ENCODE assay signal across 26 mouse cellular contexts in genomic region chr14:16372761-16373160, GRCm38 (mm10). TPM values are rescaled to one million over a fixed set of nuclear protein-coding genes. Genes with fewer than 3 reads are reported as not detected.
DNase-seq lines count a peak whose midpoint lies in the region; ATAC-seq and TF ChIP-seq lines count a peak whose summit lies in the region.
"Had no signal": no experiment of that assay in that cellular context is flagged by ENCODE, and none has a peak within 500 bp of the region (broad histone marks: within the 10 kb centered on the region; RNA-seq: fewer than 3 reads in every experiment).

No protein-coding gene starts in this region.

- H3K4me3 ChIP-seq in liver, embryonic 12.5 days: no peak overlapping the region
- H3K4me3 ChIP-seq in liver, postnatal 0 days (ENCODE audit: low read depth, low read length): no peak overlapping the region
- H3K4me3 ChIP-seq in MEL (ENCODE audit: control insufficient read depth in 1 of 2, insufficient read depth in 1 of 2, low read depth in 2 of 2, low read length in 2 of 2): no peak overlapping the region
- H3K4me3 ChIP-seq in forebrain, embryonic 14.5 days (ENCODE audit: low read depth, low read length): no peak overlapping the region
- no peak overlapping the region for H3K4me3 ChIP-seq in forebrain, embryonic 10.5 days
- H3K4me3 ChIP-seq: gastrocnemius, adult 2 months; heart, embryonic 13.5 days had no signal

- peaks cover 55% of the 10 kb centered on the region for H3K4me1 ChIP-seq in liver, embryonic 12.5 days
- H3K4me1 ChIP-seq in liver, postnatal 0 days (ENCODE audit: insufficient read depth): peaks cover 12% of the 10 kb centered on the region
- peaks cover 4 to 22% of the 10 kb centered on the region in 2 experiments; a peak in 3 of 4 replicates for H3K4me1 ChIP-seq in MEL (ENCODE audit: control insufficient read depth in 1 of 2, insufficient read depth in 2 of 2, low read length in 2 of 2)
- H3K4me1 ChIP-seq in forebrain, embryonic 14.5 days (ENCODE audit: control insufficient read depth, insufficient read depth, low read length): peaks cover 5% of the 10 kb centered on the region; the same call in 1 of the 2 replicates
- peaks cover 3% of the 10 kb centered on the region for H3K4me1 ChIP-seq in forebrain, embryonic 10.5 days

- no peaks in the 10 kb centered on the region for H3K9me3 ChIP-seq in liver, embryonic 12.5 days (replicated peaks)
- H3K9me3 ChIP-seq in liver, postnatal 0 days (ENCODE audit: low read length): no peaks in the 10 kb centered on the region
- no peaks in the 10 kb centered on the region for H3K9me3 ChIP-seq in MEL (replicated peaks; ENCODE audit: insufficient read depth, low read length)
- H3K9me3 ChIP-seq in forebrain, embryonic 14.5 days (replicated peaks; ENCODE audit: control insufficient read depth, low read length): no peaks in the 10 kb centered on the region
- H3K9me3 ChIP-seq in forebrain, embryonic 10.5 days: no peaks in the 10 kb centered on the region
- H3K9me3 ChIP-seq: heart, embryonic 13.5 days had no signal

- H3K9ac ChIP-seq in liver, embryonic 12.5 days: 0 out of 2 replicates have a peak overlapping the region, but pooled peaks have one; percentile 12
- H3K9ac ChIP-seq in liver, postnatal 0 days (replicated peaks): no peak overlapping the region
- no peak overlapping the region for H3K9ac ChIP-seq in MEL (ENCODE audit: control insufficient read depth, low read depth, low read length, poor library complexity, severe bottlenecking)
- H3K9ac ChIP-seq in forebrain, embryonic 14.5 days (ENCODE audit: low read length): no peak overlapping the region
- H3K9ac ChIP-seq: heart, embryonic 13.5 days had no signal

- peaks cover 17% of the 10 kb centered on the region for H3K36me3 ChIP-seq in liver, embryonic 12.5 days
- no peaks in the 10 kb centered on the region; the same call in 1 of the 2 replicates for H3K36me3 ChIP-seq in liver, postnatal 0 days (replicated peaks; ENCODE audit: insufficient read depth, low read length)
- peaks cover 0 to 24% of the 10 kb centered on the region in 2 experiments; a peak in 2 of 4 replicates for H3K36me3 ChIP-seq in MEL (ENCODE audit: control insufficient read depth in 1 of 2, insufficient read depth in 2 of 2, low read length in 2 of 2)
- no peaks in the 10 kb centered on the region for H3K36me3 ChIP-seq in forebrain, embryonic 14.5 days (ENCODE audit: control insufficient read depth, insufficient read depth, low read length)
- peaks cover 30% of the 10 kb centered on the region for H3K36me3 ChIP-seq in forebrain, embryonic 10.5 days (replicated peaks)

- TF ChIP-seq RAD21 in MEL (IDR thresholded peaks at IDR 0.05; ENCODE audit: low read depth, low read length): no peak

- H3K4me2 ChIP-seq in liver, embryonic 12.5 days: peak overlapping the region; percentile 47
- no peak overlapping the region for H3K4me2 ChIP-seq in liver, postnatal 0 days (ENCODE audit: low read depth, low read length)
- H3K4me2 ChIP-seq in forebrain, embryonic 14.5 days (ENCODE audit: low read length): no peak overlapping the region
- H3K4me2 ChIP-seq: heart, embryonic 13.5 days had no signal

- no peak for TF ChIP-seq EP300 in liver, postnatal 0 days (IDR thresholded peaks at IDR 0.05; ENCODE audit: low read depth)
- no peak; a peak in 1 of 4 replicates for TF ChIP-seq EP300 in MEL (IDR thresholded peaks at IDR 0.05; ENCODE audit: low read depth in 1 of 2, low read length in 2 of 2)

- H3K27me3 ChIP-seq in liver, embryonic 12.5 days (replicated peaks): no peaks in the 10 kb centered on the region
- H3K27me3 ChIP-seq in liver, postnatal 0 days (ENCODE audit: insufficient read depth, low read length): no peaks in the 10 kb centered on the region
- H3K27me3 ChIP-seq in MEL (ENCODE audit: control insufficient read depth in 1 of 2, insufficient read depth in 2 of 2, low read length in 2 of 2): no peaks in the 10 kb centered on the region
- H3K27me3 ChIP-seq in forebrain, embryonic 14.5 days (replicated peaks; ENCODE audit: control insufficient read depth, insufficient read depth, low read length): no peaks in the 10 kb centered on the region
- H3K27me3 ChIP-seq in forebrain, embryonic 10.5 days (ENCODE audit: poor library complexity, severe bottlenecking): no peaks in the 10 kb centered on the region
- H3K27me3 ChIP-seq: heart, embryonic 13.5 days; Patski had no signal

- no peak for DNase-seq in liver, postnatal 0 days
- peak; percentile 64 for DNase-seq in MEL (ENCODE audit: low read depth, low spot score)
- DNase-seq in induced T-regulatory cell, adult 2 months (ENCODE audit: low read depth): peak; percentile 44
- DNase-seq in forebrain, embryonic 14.5 days (ENCODE audit: low spot score): no peak
- no peak for DNase-seq in forebrain, embryonic 10.5 days (ENCODE audit: extremely low spot score, low spot score)
- no peak for DNase-seq in ovary, adult 18-20 months (ENCODE audit: low spot score)
- DNase-seq: adrenal gland, postnatal 14 days; cerebellum, adult 11 months; cerebellum, postnatal 10 days; embryo, embryonic 11 days; gastrocnemius, adult 2 months; heart, adult 11 months; heart, postnatal 36 days; kidney, adult 18-20 months; kidney, postnatal 10 days; layer of hippocampus, postnatal 36 days; left cerebral cortex, postnatal 4 days; lung, postnatal 10 days; right cerebral cortex, adult 18-20 months; thymus, postnatal 36 days had no signal

- peak overlapping the region; percentile 70 for H3K27ac ChIP-seq in liver, embryonic 12.5 days
- H3K27ac ChIP-seq in liver, postnatal 0 days (ENCODE audit: low read depth): no peak overlapping the region
- H3K27ac ChIP-seq in MEL (ENCODE audit: control insufficient read depth, low read depth, low read length): no peak overlapping the region
- H3K27ac ChIP-seq in forebrain, embryonic 14.5 days (ENCODE audit: low read depth, low read length): no peak overlapping the region
- H3K27ac ChIP-seq in forebrain, embryonic 10.5 days: no peak overlapping the region
- H3K27ac ChIP-seq: gastrocnemius, adult 2 months; heart, embryonic 13.5 days; hindbrain, postnatal 0 days had no signal

- no peak for TF ChIP-seq CTCF in liver, postnatal 0 days (IDR thresholded peaks at IDR 0.05; ENCODE audit: low read depth)
- TF ChIP-seq CTCF in MEL (IDR thresholded peaks at IDR 0.05 in 2 of 3, conservative IDR thresholded peaks at IDR 0.05 in 1 of 3; ENCODE audit: control insufficient read depth in 1 of 3, insufficient read depth in 1 of 3, low read depth in 2 of 3, low read length in 3 of 3, poor library complexity in 1 of 3, severe bottlenecking in 1 of 3): no peak

- peak; percentile 36 for ATAC-seq in liver, embryonic 12.5 days
- no peak for ATAC-seq in liver, postnatal 0 days
- 0 out of 2 replicates have a peak, but pooled peaks have one; percentile 13 for ATAC-seq in neutrophil, adult 5-6 weeks (ENCODE audit: extremely low read depth, insufficient number of reproducible peaks, low FRiP score, poor library complexity, severe bottlenecking)
- no peak for ATAC-seq in forebrain, embryonic 14.5 days
- ATAC-seq: hindbrain, postnatal 0 days; midbrain, embryonic 16.5 days; Patski had no signal

- H3K79me2 ChIP-seq in MEL (ENCODE audit: control insufficient read depth, insufficient read depth, low read length, poor library complexity): peaks cover 15% of the 10 kb centered on the region

- no peak for TF ChIP-seq POLR2A in MEL (IDR thresholded peaks at IDR 0.05; ENCODE audit: control insufficient read depth in 1 of 2, insufficient read depth in 1 of 2, low read depth in 1 of 2, low read length in 2 of 2, poor library complexity in 1 of 2)

TF ChIP-seq in MEL, 35 proteins besides CTCF, POLR2A, EP300 and RAD21:
- peak; percentile 48; the same call in 1 of the 2 replicates for TF ChIP-seq ELF1 (IDR thresholded peaks at IDR 0.05; ENCODE audit: low read depth, low read length)
- TF ChIP-seq RCOR1 (IDR thresholded peaks at IDR 0.05; ENCODE audit: low read depth, low read length): peak; percentile 14; the same call in 1 of the 2 replicates
- TF ChIP-seq ETS1 (IDR thresholded peaks at IDR 0.05; ENCODE audit: low read depth, low read length): peak; percentile 38; the same call in 1 of the 2 replicates
- 0 out of 2 replicates have a peak, but pooled peaks have one; percentile 18 for TF ChIP-seq CHD1 (IDR thresholded peaks at IDR 0.05; ENCODE audit: low read depth, low read length)
- TF ChIP-seq NRF1 (IDR thresholded peaks at IDR 0.05; ENCODE audit: insufficient read depth, low read depth, low read length, poor library complexity, severe bottlenecking): no peak
- TF ChIP-seq GATA1 (IDR thresholded peaks at IDR 0.05; ENCODE audit: low read depth, low read length): peak; percentile 30; the same call in 1 of the 2 replicates
- TF ChIP-seq MYC (IDR thresholded peaks at IDR 0.05; ENCODE audit: low read depth, low read length): 0 out of 2 replicates have a peak, but pooled peaks have one; percentile 16
- TF ChIP-seq MYB (IDR thresholded peaks at IDR 0.05; ENCODE audit: low read depth, low read length): no peak
- TF ChIP-seq BHLHE40 (IDR thresholded peaks at IDR 0.05; ENCODE audit: borderline replicate concordance, low read depth, low read length): no peak
- TF ChIP-seq KAT2A (conservative IDR thresholded peaks at IDR 0.05; ENCODE audit: low read depth, low read length): no peak
- no peak for TF ChIP-seq CHD2 (IDR thresholded peaks at IDR 0.05; ENCODE audit: low read length)
- TF ChIP-seq ZNF384 (IDR thresholded peaks at IDR 0.05; ENCODE audit: low read depth, low read length): no peak
- no peak for TF ChIP-seq GABPA (IDR thresholded peaks at IDR 0.05; ENCODE audit: low read depth, low read length)
TF ChIP-seq in MEL: peak in this region for 6.

RNA-seq across cellular contexts. Expression of gene Top2b, which starts 7.8 kb away (rescaled TPM):
- 36.9 and 37.8 TPM in 2 replicates for polyA plus RNA-seq in liver, embryonic 12.5 days (2016; fragmentation: Nextera tagmentation; extraction: Ambion mirVana)
- polyA plus RNA-seq in liver, postnatal 0 days (2015; fragmentation: Nextera tagmentation; extraction: Ambion mirVana): 8.8 and 9.3 TPM in 2 replicates
- total RNA-seq in MEL (2012; rRNA removed): 29.5 and 31.8 TPM in 2 replicates
- polyA plus RNA-seq in MEL (2012; ENCODE audit: insufficient read depth in 1 of 2, insufficient read length in 2 of 2, low read depth in 1 of 2, low replicate concordance in 2 of 2, missing spikeins in 1 of 2): 100 to 1,000 TPM in 1 of 2 experiments, 10 to 100 TPM in 1; 39.5 to 190 TPM
- 302 and 306 TPM in 2 replicates for total RNA-seq in neutrophil, adult 5-6 weeks (2017)
- polyA plus RNA-seq in forebrain, embryonic 14.5 days (2014; fragmentation: Nextera tagmentation; extraction: Ambion mirVana): 126 and 140 TPM in 2 replicates
- 68.7 and 71.4 TPM in 2 replicates for polyA plus RNA-seq in forebrain, embryonic 10.5 days (2016; fragmentation: Nextera tagmentation; extraction: Ambion mirVana)

Comparison
In these comparisons a context has a peak if more than half of its experiments do, and no peak if none do; other contexts are left out.
1. ATAC-seq: peak in liver, embryonic 12.5 days (single experiment) and neutrophil, adult 5-6 weeks (single experiment); none in liver, postnatal 0 days (single experiment) and forebrain, embryonic 14.5 days (single experiment).
2. DNase-seq: peak in MEL (single experiment) and induced T-regulatory cell, adult 2 months (single experiment); none in liver, postnatal 0 days (single experiment), forebrain, embryonic 14.5 days (single experiment), forebrain, embryonic 10.5 days (single experiment) and ovary, adult 18-20 months (single experiment).